Mouse (Mus musculus) myocyte (in vitro differentiated cells): ENCODE data around the gene Rassf2. TPM values are rescaled to one million over a fixed set of nuclear protein-coding genes. Genes with fewer than 3 reads are reported as not detected.

Experiments
- H3K27me3 ChIP-seq: one replicate; pipeline ENCODE4 v1.6.1; 2011; ENCODE audit not compliant: control insufficient read depth, insufficient read depth, insufficient read length
- H3K36me3 ChIP-seq: one replicate; pipeline ENCODE4 v1.6.1; 2011; ENCODE audit not compliant: control insufficient read depth, insufficient read depth
- H3K4me2 ChIP-seq: one replicate; pipeline ENCODE4 v1.6.1; 2011; ENCODE audit warnings: low read depth, control low read depth
- H3K4me3 ChIP-seq: one replicate; pipeline ENCODE4 v1.5.1; 2011; ENCODE audit warnings: mild to moderate bottlenecking, control low read depth, moderate library complexity
- H3K79me2 ChIP-seq: one replicate; pipeline ENCODE4 v1.6.1; 2011; ENCODE audit not compliant: control insufficient read depth, insufficient read depth
- H3ac ChIP-seq: one replicate; pipeline ENCODE4 v1.6.1; 2011; ENCODE audit not compliant: control insufficient read depth, insufficient read length
- CEBPB ChIP-seq: IDR thresholded peaks from 2 replicates; pipeline ENCODE4 v1.6.1; 2011; ENCODE audit warnings: mild to moderate bottlenecking, moderate library complexity; ENCODE audit not compliant: poor library complexity, insufficient read depth, severe bottlenecking
- E2F4 ChIP-seq: IDR thresholded peaks from one replicate; pipeline ENCODE4 v1.6.1; 2011; ENCODE audit warnings: mild to moderate bottlenecking, control low read depth, moderate library complexity; ENCODE audit not compliant: insufficient read depth
- MAX ChIP-seq: IDR thresholded peaks from one replicate; pipeline ENCODE4 v1.6.1; 2011; ENCODE audit warnings: low read depth, mild to moderate bottlenecking, control low read depth
- MYOD1 ChIP-seq, 3 experiments: IDR thresholded peaks; one replicate each; pipeline ENCODE4 v1.6.1; 2011; ENCODE audit warnings: control low read depth in 2 of 3, low read depth in 2 of 3, mild to moderate bottlenecking in 2 of 3, moderate library complexity in 1 of 3; ENCODE audit not compliant: insufficient read length in 2 of 3, control insufficient read depth in 1 of 3
- MYOG ChIP-seq, 3 experiments: IDR thresholded peaks; one replicate each; pipeline ENCODE4 v1.6.1; 2011; ENCODE audit warnings: control low read depth in 2 of 3, low read depth in 2 of 3, mild to moderate bottlenecking in 2 of 3; ENCODE audit not compliant: insufficient read length in 2 of 3, control insufficient read depth in 1 of 3, insufficient read depth in 1 of 3
- POLR2A ChIP-seq: IDR thresholded peaks from one replicate; pipeline ENCODE4 v1.6.1; 2011; ENCODE audit warnings: low read depth, mild to moderate bottlenecking, control low read depth, moderate library complexity; ENCODE audit not compliant: insufficient read length
- POLR2AphosphoS2 ChIP-seq: IDR thresholded peaks from one replicate; pipeline ENCODE4 v1.6.1; 2011; ENCODE audit warnings: low read depth, control low read depth; ENCODE audit not compliant: insufficient read length
- REST ChIP-seq: IDR thresholded peaks from one replicate; pipeline ENCODE4 v1.6.1; 2011; ENCODE audit warnings: mild to moderate bottlenecking, control low read depth, moderate library complexity; ENCODE audit not compliant: insufficient read depth, insufficient read length
- SRF ChIP-seq: IDR thresholded peaks from one replicate; pipeline ENCODE4 v1.6.1; 2011; ENCODE audit warnings: low read depth; ENCODE audit not compliant: control insufficient read depth, insufficient read length
- TCF12 ChIP-seq: IDR thresholded peaks from one replicate; pipeline ENCODE4 v1.6.1; 2011; ENCODE audit warnings: mild to moderate bottlenecking, control low read depth; ENCODE audit not compliant: poor library complexity, insufficient read depth, severe bottlenecking
- TCF3 ChIP-seq: IDR thresholded peaks from one replicate; pipeline ENCODE4 v1.6.1; 2011; ENCODE audit warnings: low read depth, control low read depth; ENCODE audit not compliant: insufficient read length
- USF1 ChIP-seq: IDR thresholded peaks from one replicate; pipeline ENCODE4 v1.6.1; 2011; ENCODE audit warnings: low read depth, mild to moderate bottlenecking, control low read depth, moderate library complexity
- polyA plus RNA-seq: library from polyadenylated mRNA; unstranded; fragments of >200 nt; fragmentation: generic; extraction: Trizol; gene quantifications from one replicate; pipeline ENCODE4 v1.2.1, GENCODE M21; 2012; ENCODE audit warnings: missing spikeins

Gene Rassf2
- polyA plus RNA-seq, 1 experiment, result 8.4 TPM

- no peaks in the 10 kb centered on the region for H3K79me2 ChIP-seq
- H3K36me3 ChIP-seq, result no peaks in the 10 kb centered on the region
- H3K4me3 ChIP-seq, result no peak overlapping the region
- no peaks in the 10 kb centered on the region for H3K27me3 ChIP-seq
- no peak for TF ChIP-seq REST
- TF ChIP-seq MAX, result no peak
- TF ChIP-seq SRF, result no peak
- TF ChIP-seq USF1, result no peak
- TF ChIP-seq MYOG (IDR thresholded peaks at IDR 0.05; ENCODE audit: control insufficient read depth in 1 of 3, insufficient read depth in 1 of 3, insufficient read length in 2 of 3, low read depth in 2 of 3), result no peak
- TF ChIP-seq TCF12, result no peak
- no peak for TF ChIP-seq CEBPB
- TF ChIP-seq MYOD1 (IDR thresholded peaks at IDR 0.05; ENCODE audit: control insufficient read depth in 1 of 3, insufficient read length in 2 of 3, low read depth in 2 of 3), result no peak
- TF ChIP-seq E2F4, result no peak
- TF ChIP-seq POLR2AphosphoS2, result no peak
- no peak for TF ChIP-seq POLR2A
- no peak for TF ChIP-seq TCF3
- H3K4me2 ChIP-seq, result no peak overlapping the region
- no peak overlapping the region for H3ac ChIP-seq
These were observed 5.4 kb upstream of the Rassf2 start for GRCm38 (mm10) chr2:132035470-132035835.

- no peak overlapping the region for H3K4me2 ChIP-seq
- no peaks in the 10 kb centered on the region for H3K27me3 ChIP-seq
- H3ac ChIP-seq, result no peak overlapping the region
- TF ChIP-seq POLR2AphosphoS2 (no peak), MYOD1 (IDR thresholded peaks at IDR 0.05; ENCODE audit: control insufficient read depth in 1 of 3, insufficient read length in 2 of 3, low read depth in 2 of 3) (no peak), REST (no peak), SRF (no peak), POLR2A (no peak), E2F4 (no peak), MAX (no peak), TCF3 (no peak), TCF12 (no peak), CEBPB (no peak), MYOG (IDR thresholded peaks at IDR 0.05; ENCODE audit: control insufficient read depth in 1 of 3, insufficient read depth in 1 of 3, insufficient read length in 2 of 3, low read depth in 2 of 3) (no peak), USF1 (no peak)
- no peak overlapping the region for H3K4me3 ChIP-seq
- no peaks in the 10 kb centered on the region for H3K79me2 ChIP-seq
- no peaks in the 10 kb centered on the region for H3K36me3 ChIP-seq
These were observed 4.8 kb upstream of the Rassf2 start for GRCm38 (mm10) chr2:132034590-132035469.

- H3K4me2 ChIP-seq, result no peak overlapping the region
- no peaks in the 10 kb centered on the region for H3K79me2 ChIP-seq
- TF ChIP-seq REST, result no peak
- TF ChIP-seq POLR2AphosphoS2, result no peak
- TF ChIP-seq POLR2A, result no peak
- no peak for TF ChIP-seq SRF
- TF ChIP-seq CEBPB, result no peak
- TF ChIP-seq MYOD1 (IDR thresholded peaks at IDR 0.05; ENCODE audit: control insufficient read depth in 1 of 3, insufficient read length in 2 of 3, low read depth in 2 of 3), result no peak
- no peaks in the 10 kb centered on the region for H3K36me3 ChIP-seq
- no peak overlapping the region for H3ac ChIP-seq
- no peak overlapping the region for H3K4me3 ChIP-seq
- H3K27me3 ChIP-seq, result no peaks in the 10 kb centered on the region
These were observed 1.5 kb upstream of the Rassf2 start for GRCm38 (mm10) chr2:132031364-132032095.

DNA sequence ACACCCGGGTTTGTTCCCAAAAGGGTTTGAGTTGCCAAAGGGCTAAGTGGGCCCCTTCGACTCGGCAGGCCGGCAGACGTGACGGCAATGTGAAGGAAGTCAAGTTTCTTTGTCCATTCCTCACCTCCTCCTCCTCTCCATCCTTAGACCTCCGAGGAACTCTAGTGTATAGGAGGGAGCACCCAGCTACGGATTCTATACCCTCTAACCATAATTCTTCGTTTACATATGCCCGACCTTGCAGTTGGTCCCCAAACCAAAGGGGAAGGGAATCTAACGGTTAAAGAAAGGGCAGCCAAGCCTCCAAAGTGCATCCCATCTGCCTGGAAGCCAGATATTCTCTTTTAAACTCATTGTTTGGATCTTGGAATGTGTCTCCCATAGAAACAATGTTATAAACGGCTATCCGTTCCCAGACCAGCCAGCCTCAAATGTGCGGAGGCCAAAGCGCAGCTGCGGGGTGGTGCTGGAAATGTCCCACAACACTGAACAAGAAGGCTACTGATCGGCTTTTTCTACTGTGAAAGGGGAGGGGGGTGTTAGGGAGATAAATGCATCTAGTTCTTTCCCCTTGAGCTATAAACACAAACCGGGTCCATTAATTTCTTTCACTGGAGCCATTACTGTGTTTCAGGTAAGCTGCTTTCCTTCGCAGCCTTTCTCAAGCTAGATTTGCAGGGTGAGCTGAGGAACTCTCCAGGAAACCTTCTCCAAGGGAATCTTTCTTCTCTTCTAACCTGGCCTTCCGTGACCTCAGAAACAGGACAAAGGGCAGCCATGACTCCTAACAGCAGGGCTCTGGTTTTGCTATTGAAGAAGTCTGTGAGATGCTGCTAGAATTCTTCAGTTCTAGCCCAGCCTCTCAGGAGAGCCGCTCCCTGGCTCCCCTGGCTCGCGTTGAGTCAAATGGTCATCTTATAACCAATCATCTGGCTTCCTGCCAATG, 633 bp upstream of the Rassf2 start:
- H3K36me3 ChIP-seq, result no peaks in the 10 kb centered on the region
- peak overlapping the region; percentile 34 for H3K4me3 ChIP-seq
- TF ChIP-seq POLR2AphosphoS2 (no peak), TCF12 (no peak), REST (no peak), POLR2A (no peak), CEBPB (no peak), TCF3 (no peak), MYOD1 (IDR thresholded peaks at IDR 0.05; ENCODE audit: control insufficient read depth in 1 of 3, insufficient read length in 2 of 3, low read depth in 2 of 3) (no peak), MYOG (IDR thresholded peaks at IDR 0.05; ENCODE audit: control insufficient read depth in 1 of 3, insufficient read depth in 1 of 3, insufficient read length in 2 of 3, low read depth in 2 of 3) (no peak), USF1 (no peak), MAX (no peak), E2F4 (no peak), SRF (no peak)
- H3ac ChIP-seq, result peak overlapping the region; percentile 38
- no peaks in the 10 kb centered on the region for H3K27me3 ChIP-seq
- peak overlapping the region; percentile 71 for H3K4me2 ChIP-seq
- no peaks in the 10 kb centered on the region for H3K79me2 ChIP-seq
